Mouse (Mus musculus) mouse embryonic stem cell (cell line): ENCODE measurements around the gene Col18a1.

Experiments
- in situ Hi-C, 2 experiments: fragments of 300-500 bp; cut with MboI; formaldehyde crosslinking; loops; 1 replicate in 1 of 2; 3 replicates in 1 of 2; pipeline ENCODE4 v1.14.3; 2019 to 2020; ENCODE audit warnings: low sequenced_read_pairs in 2 of 2, low pct_unique_long_range_greater_than_20kb in 1 of 2, mixed read lengths in 1 of 2; ENCODE audit not compliant: unreplicated experiment in 1 of 2

Gene Col18a1

GRCm38 (mm10) chr10:77192745-77193144, 26.4 kb upstream of the Col18a1 start:
- in situ Hi-C loops = loop anchor here in 1 of 2 experiments (10.0 kb wide), 1 partner anchor 58 kb away; no protein-coding TSS in a partner anchor

- in situ Hi-C loops = loop anchor here in 1 of 2 experiments (10.0 kb wide), 1 partner anchor 56 kb away; no protein-coding TSS in a partner anchor
These were observed 24.9 kb upstream of the Col18a1 start for GRCm38 (mm10) chr10:77190967-77191915.

GRCm38 (mm10) chr10:77187427-77187826, 21.1 kb upstream of the Col18a1 start:
- in situ Hi-C loops = no loop called here

GRCm38 (mm10) chr10:77182804-77183331, 16.5 kb upstream of the Col18a1 start:
- in situ Hi-C loops = no loop called here

GRCm38 (mm10) chr10:77180110-77180509, 13.8 kb upstream of the Col18a1 start:
- in situ Hi-C loops = no loop called here

GRCm38 (mm10) chr10:77178691-77179090, 12.3 kb upstream of the Col18a1 start:
- in situ Hi-C loops = no loop called here

GRCm38 (mm10) chr10:77170400-77170799, 4.1 kb upstream of the Col18a1 start:
- in situ Hi-C loops = no loop called here

- in situ Hi-C loops = no loop called here
These were observed 916 bp downstream of the Col18a1 start for GRCm38 (mm10) chr10:77165318-77165945.

- in situ Hi-C loops = no loop called here
These were observed 1.8 kb downstream of the Col18a1 start for GRCm38 (mm10) chr10:77164437-77165052.

- in situ Hi-C loops = no loop called here
These were observed 2.3 kb downstream of the Col18a1 start for GRCm38 (mm10) chr10:77164041-77164436.

GRCm38 (mm10) chr10:77163392-77163977, 2.9 kb downstream of the Col18a1 start:
- in situ Hi-C loops = no loop called here

- in situ Hi-C loops = no loop called here
These were observed 6.8 kb downstream of the Col18a1 start for GRCm38 (mm10) chr10:77159573-77159972.

- in situ Hi-C loops = no loop called here
These were observed 7.4 kb downstream of the Col18a1 start for GRCm38 (mm10) chr10:77158948-77159347.

- in situ Hi-C loops = no loop called here
These were observed 8.9 kb downstream of the Col18a1 start for GRCm38 (mm10) chr10:77157245-77158019.

GRCm38 (mm10) chr10:77152178-77152621, 14.1 kb downstream of the Col18a1 start:
- in situ Hi-C loops = no loop called here

- in situ Hi-C loops = no loop called here
These were observed 14.8 kb downstream of the Col18a1 start for GRCm38 (mm10) chr10:77151551-77152002.

GRCm38 (mm10) chr10:77150947-77151521, 15.3 kb downstream of the Col18a1 start:
- in situ Hi-C loops = no loop called here
